Mouse (Mus musculus): ENCODE data around the gene Rpl28.
"Not testable (repeated sequence)": the region's sequence is repeated elsewhere in the genome, so short reads cannot be mapped to it uniquely, and the experiment has no call there.

Rpl28 gene

DNA sequence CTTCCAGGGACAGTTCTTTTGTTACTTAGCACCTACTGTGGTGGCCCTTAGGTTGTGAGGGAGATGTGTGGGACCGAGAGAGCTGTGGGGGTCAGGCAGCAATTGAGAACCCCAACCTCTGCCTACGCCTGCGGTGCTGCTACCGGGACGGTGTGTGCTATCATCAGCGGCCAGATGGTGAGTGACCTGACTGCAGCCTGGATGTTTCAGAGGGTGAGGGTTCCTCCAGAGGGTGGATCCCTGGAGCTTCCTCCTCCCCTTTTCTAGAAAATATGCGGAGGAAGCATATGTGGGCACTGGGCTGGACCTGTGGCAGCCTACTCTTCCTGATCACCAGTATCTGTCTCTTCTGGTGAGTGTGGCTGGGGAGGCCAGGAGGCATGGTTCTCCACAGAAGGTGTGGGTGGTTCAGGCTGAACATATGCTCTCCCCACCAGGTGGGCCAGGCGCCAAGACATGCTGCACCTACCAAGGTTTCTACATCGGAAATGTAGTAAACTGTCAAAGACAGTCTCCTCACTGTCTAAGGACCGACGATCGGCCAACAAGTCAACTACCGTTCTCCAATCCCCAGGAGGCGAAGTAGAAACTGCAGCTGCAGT is 8.9 kb upstream of the Rpl28 start:
- DNase-seq (ENCODE audit: low spot score in 2 of 2), result no peak

- DNase-seq (ENCODE audit: low spot score in 2 of 2), result peak; percentile 30 to 49
Observed at GRCm38 (mm10) chr7:4788499-4789435, 3.9 kb upstream of the Rpl28 start.

GRCm38 (mm10) chr7:4789436-4789935 is 3.2 kb upstream of the Rpl28 start, which contains the start of gene Tmem238:
Gene Tmem238, minus strand, starts transcription at chr7:4789656.
- no peak for DNase-seq (ENCODE audit: low spot score in 2 of 2)

- DNase-seq (ENCODE audit: low spot score in 2 of 2), result not testable (repeated sequence)
Observed at GRCm38 (mm10) chr7:4793248-4793647, 574 bp downstream of the Rpl28 start.

- no peak for DNase-seq (ENCODE audit: low spot score in 2 of 2)
Observed at GRCm38 (mm10) chr7:4793674-4794073, 1.0 kb downstream of the Rpl28 start.

GRCm38 (mm10) chr7:4794631-4795168 is 2.0 kb downstream of the Rpl28 start:
- no peak for DNase-seq (ENCODE audit: low spot score in 2 of 2)

DNA sequence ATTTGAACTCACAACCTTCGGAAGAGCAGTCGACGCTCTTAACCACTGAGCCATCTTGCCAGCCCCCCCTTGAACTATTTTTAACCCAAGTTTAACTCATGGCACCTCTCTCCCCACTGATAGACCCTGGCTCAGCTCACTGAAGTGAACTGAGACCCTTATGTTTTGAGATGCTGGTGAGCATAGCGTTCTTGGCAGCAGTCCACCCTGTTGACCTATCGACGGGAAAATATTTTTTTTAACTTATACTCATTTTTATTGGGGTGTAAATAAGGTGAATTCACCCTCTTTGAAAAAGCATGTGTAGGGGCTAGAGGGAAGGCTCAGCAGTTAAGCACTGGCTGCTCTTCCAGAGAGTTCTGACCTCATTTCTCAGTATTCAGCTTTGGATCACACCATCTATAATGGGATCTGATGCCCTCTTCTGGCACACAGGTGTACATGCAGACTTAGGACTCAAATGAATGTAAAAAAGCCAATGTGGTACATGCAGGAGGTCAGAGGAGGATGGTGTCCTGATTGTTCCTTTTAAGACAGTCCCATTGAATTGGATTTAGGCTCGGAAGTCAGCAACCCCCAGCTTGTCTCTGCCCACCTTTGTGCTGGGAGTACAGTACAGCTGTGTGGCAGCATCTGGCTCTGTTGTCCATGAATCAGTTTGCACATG is 3.2 kb downstream of the Rpl28 start:
- no peak for DNase-seq (ENCODE audit: low spot score in 2 of 2)

- DNase-seq (ENCODE audit: low spot score in 2 of 2), result no peak
Observed at GRCm38 (mm10) chr7:4802247-4802646, 9.6 kb downstream of the Rpl28 start.

DNA sequence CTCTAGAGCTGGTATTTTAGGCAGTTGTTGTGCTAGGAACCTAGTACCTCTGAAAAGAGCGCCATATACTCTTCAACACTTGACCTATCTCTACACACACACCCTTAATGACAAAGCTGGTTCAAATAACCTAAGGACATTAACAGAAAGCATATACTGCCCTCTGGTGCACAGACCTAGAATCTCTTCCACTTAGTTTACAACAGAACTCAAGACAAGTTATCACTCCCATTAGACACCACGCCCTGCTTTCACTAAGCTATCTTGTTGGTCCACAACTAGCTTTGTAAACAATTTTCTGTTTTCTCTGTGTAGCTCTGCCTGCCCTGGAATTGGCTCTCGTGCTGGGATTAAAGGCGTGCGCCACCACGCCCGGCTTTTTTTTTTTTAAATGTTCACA is 14.0 kb downstream of the Rpl28 start:
- DNase-seq (ENCODE audit: low spot score in 2 of 2), result no peak

GRCm38 (mm10) chr7:4811131-4811530 is 18.5 kb downstream of the Rpl28 start:
- not testable (repeated sequence) for DNase-seq (ENCODE audit: low spot score in 2 of 2)

DNA sequence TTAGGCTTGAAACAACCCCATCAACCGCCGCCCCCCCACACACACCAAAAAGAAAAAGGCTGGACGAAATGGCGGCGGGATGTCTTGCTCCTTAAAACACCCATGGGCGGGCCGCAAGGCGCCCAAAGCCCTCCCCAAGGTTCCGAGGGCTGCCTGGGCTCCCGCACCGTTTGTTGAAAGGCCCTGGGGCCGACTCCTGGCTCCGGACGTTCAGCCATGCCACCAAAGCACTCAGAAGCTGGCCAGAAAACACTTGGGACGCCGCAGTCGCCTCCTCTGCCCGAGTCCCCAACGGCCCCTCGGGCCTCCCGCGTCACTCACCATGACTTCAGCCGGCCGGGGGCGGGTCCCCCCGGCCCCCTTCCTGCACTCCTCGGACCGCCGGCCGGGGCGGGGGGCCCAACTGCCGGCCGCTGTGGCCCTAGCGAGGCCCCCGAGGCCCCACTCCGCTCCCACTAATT is 19.2 kb downstream of the Rpl28 start:
- peak in 1 of 2 experiments; percentile 37 for DNase-seq (ENCODE audit: low spot score in 2 of 2)

DNA sequence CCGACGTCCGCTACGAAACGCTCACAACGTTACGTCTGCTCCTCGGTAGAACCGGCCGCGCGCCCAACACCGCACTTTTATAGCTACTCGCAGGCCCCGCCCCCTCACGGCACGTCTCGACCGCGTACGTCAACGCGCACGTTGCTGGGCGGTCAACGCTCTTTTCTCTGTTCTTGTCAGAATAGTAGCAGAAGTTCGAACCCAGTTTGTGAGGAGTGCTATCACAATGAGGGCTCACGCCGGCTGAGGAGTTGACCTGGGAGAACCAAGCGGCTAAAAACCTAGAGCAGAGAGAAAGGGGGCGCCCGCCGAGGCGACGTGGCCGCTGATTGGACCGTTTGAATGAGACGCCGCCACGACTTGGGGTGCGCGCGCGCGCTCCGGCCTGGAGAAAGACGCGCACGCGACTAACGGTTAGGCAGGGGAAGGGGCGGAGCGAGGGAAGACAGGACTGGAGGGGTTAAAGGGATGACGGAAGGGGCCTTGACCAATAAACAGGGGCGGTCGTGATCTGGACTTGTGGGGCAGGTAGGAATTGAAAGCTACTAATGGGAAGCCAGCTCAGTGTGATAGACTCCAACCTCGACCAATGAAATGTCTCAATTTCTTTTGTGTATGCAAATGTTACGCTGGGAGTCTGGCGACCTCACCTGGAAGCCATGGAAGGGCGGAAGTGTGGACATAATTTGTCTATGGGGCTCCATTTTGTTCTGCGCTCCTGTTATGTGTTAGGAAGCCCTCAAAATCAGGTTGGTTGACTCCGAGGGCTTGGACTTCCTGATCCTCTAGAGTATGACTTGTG is 19.8 kb downstream of the Rpl28 start, which contains the start of gene Ube2s:
Ube2s (minus strand) TSS at position 288 of the 802 bp plus-strand sequence.
- DNase-seq (ENCODE audit: low spot score in 2 of 2), result peak; percentile 97 to 99

- DNase-seq (ENCODE audit: low spot score in 2 of 2), result no peak
Observed at GRCm38 (mm10) chr7:4813105-4813791, 20.6 kb downstream of the Rpl28 start.

DNA sequence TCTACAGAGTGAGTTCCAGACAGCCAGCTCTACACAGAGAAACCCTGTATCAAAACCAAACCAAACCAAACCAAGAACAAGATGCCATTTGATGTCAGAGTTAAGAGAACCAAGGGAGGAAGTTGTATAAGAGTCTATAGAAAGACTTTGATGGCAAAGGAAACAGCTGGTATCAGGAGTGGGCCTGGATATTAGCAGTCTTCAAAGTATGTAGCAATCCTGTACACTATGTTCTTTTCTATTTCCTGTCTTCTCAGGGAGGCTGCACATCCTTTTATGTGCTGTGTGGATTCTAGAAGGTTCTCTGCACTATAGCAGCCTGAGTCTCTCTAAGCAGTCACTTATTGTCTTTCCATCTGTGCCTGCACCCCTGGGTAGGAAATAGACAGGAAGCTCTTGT is 23.9 kb downstream of the Rpl28 start:
- DNase-seq (ENCODE audit: low spot score in 2 of 2), result no peak

GRCm38 (mm10) chr7:4820925-4821324 is 28.3 kb downstream of the Rpl28 start:
- not testable (repeated sequence) for DNase-seq (ENCODE audit: low spot score in 2 of 2)

GRCm38 (mm10) chr7:4821690-4822089 is 29.0 kb downstream of the Rpl28 start:
- no peak for DNase-seq (ENCODE audit: low spot score in 2 of 2)

- DNase-seq (ENCODE audit: low spot score in 2 of 2), result no peak
Observed at GRCm38 (mm10) chr7:4822162-4822907, 29.7 kb downstream of the Rpl28 start.

DNA sequence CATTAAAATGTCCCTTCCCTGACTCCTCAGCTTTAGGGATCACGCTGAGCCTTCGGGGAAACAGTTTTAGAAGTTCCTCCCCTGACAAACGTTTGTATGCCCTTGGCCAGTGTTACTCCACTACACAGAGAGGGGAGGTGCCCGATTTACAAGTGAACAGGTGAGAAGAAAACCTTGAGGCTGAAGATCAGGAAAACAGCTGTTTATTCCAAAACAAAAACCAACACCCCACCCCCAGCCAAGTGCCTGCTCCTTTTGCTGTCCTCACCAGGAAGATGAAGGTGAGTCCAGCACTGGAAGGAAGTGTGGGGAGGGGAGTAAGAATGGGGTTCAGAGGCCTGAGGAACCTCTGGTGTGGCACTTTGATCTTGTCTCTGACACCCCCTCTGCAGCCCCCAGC is 32.7 kb downstream of the Rpl28 start:
- no peak for DNase-seq (ENCODE audit: low spot score in 2 of 2)

DNA sequence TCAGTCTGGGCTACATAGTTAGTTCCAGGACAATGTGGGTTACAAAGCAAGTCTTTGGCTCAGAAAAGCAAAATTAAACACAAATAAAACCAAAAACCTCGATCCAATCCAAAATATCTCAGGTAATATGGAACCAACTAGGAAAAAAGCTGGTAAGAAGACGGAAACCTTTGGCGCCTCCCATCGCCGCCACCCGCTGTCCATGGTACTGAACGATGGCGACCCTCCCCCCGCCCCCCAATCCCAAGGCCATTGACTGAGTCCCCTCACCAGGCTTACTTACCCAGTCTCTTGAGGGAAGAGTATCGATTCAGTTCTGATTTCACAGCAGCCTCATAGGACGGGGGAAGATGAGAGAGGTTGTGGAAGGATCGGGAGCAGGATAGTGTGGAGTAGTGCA is 37.8 kb downstream of the Rpl28 start:
- no peak for DNase-seq (ENCODE audit: low spot score in 2 of 2)
